Mouse (Mus musculus) stomach, embryonic 15.5 days (tissue): ENCODE results near the gene Vmn2r60. TPM values are rescaled to one million over a fixed set of nuclear protein-coding genes. Genes with fewer than 3 reads are reported as not detected.
"Not testable (repeated sequence)": the region's sequence is repeated elsewhere in the genome, so short reads cannot be mapped to it uniquely, and the experiment has no call there.

Experiments
- ATAC-seq: fragments of 200-750 bp; cut with Nextera tagmentation; 2 replicates; pipeline ENCODE4 v1.8.0; 2017; ENCODE audit warnings: low read depth, moderate number of reproducible peaks, moderate TSS enrichment; ENCODE audit not compliant: insufficient read depth, low FRiP score
- H3K27ac ChIP-seq: fragments of 300-500 bp; sonication (generic); 2 replicates; pipeline ENCODE4 v1.5.1; 2015; ENCODE audit warnings: mild to moderate bottlenecking, inconsistent platforms
- H3K27me3 ChIP-seq: fragments of 300-500 bp; sonication (generic); replicated peaks from 2 replicates; pipeline ENCODE4 v1.6.1; 2015; ENCODE audit warnings: inconsistent platforms
- H3K36me3 ChIP-seq: fragments of 300-500 bp; sonication (generic); 2 replicates; pipeline ENCODE4 v1.6.1; 2015; ENCODE audit warnings: inconsistent platforms
- H3K4me1 ChIP-seq: fragments of 300-500 bp; sonication (generic); 2 replicates; pipeline ENCODE4 v1.6.1; 2015; ENCODE audit warnings: inconsistent platforms
- H3K4me2 ChIP-seq: fragments of 300-500 bp; sonication (generic); 2 replicates; pipeline ENCODE4 v1.6.1; 2015; ENCODE audit warnings: mild to moderate bottlenecking, inconsistent platforms
- H3K4me3 ChIP-seq: fragments of 300-500 bp; sonication (generic); replicated peaks from 2 replicates; pipeline ENCODE4 v1.5.1; 2015; ENCODE audit warnings: inconsistent platforms
- H3K9ac ChIP-seq: fragments of 300-500 bp; sonication (generic); 2 replicates; pipeline ENCODE4 v1.6.1; 2015; ENCODE audit warnings: inconsistent platforms
- H3K9me3 ChIP-seq: fragments of 300-500 bp; sonication (generic); 2 replicates; pipeline ENCODE4 v1.6.1; 2016; ENCODE audit warnings: inconsistent platforms
- WGBS: fragments of 180-500 bp; shearing (Covaris S2); methylation state at CpG from one replicate; pipeline ENCODE4 v1.1.7; 2015; 5-methylcytosine and 5-hydroxymethylcytosine counted together
- polyA plus RNA-seq: library from polyadenylated mRNA; unstranded; fragments of >200 nt; fragmentation: Nextera tagmentation; extraction: Ambion mirVana; gene quantifications from 2 replicates; pipeline ENCODE4 v1.2.1, GENCODE M21; 2015

Gene Vmn2r60
- polyA plus RNA-seq = not detected in 2 replicates

- Histone ChIP-seq H3K4me1 (no peaks in the 10 kb centered on the region), H3K27ac (no peak within 1 kb of the TSS), H3K27me3 (no peaks in the 10 kb centered on the region), H3K4me3 (no peak within 1 kb of the TSS), H3K36me3 (no peaks in the 10 kb centered on the region), H3K9ac (no peak within 1 kb of the TSS), H3K9me3 (no peaks in the 10 kb centered on the region), H3K4me2 (no peak within 1 kb of the TSS)
- ATAC-seq = no peak
- 69% methylated on average over 2 of the region's 2 CpGs for WGBS
Measured at GRCm38 (mm10) chr7:42107470-42107869, at the start of gene Vmn2r60. TSS of gene Vmn2r60 (plus strand) at chr7:42107770.

- Histone ChIP-seq H3K27me3 (no peaks in the 10 kb centered on the region), H3K4me3 (no peak within 1 kb of the TSS), H3K4me2 (no peak within 1 kb of the TSS), H3K36me3 (no peaks in the 10 kb centered on the region), H3K27ac (no peak within 1 kb of the TSS), H3K9ac (no peak within 1 kb of the TSS), H3K4me1 (no peaks in the 10 kb centered on the region), H3K9me3 (no peaks in the 10 kb centered on the region)
- ATAC-seq = no peak
Measured at GRCm38 (mm10) chr7:42058923-42059322, 48.6 kb upstream of the Vmn2r60 start, which contains the start of gene Vmn2r59. TSS of gene Vmn2r59 (minus strand) at chr7:42059023.

- 72% methylated on average over 14 of the region's 14 CpGs for WGBS
- not testable (repeated sequence) for H3K4me1 ChIP-seq, H3K9me3 ChIP-seq, H3K27me3 ChIP-seq, H3K27ac ChIP-seq, H3K4me3 ChIP-seq, H3K4me2 ChIP-seq, H3K9ac ChIP-seq, ATAC-seq, H3K36me3 ChIP-seq
Measured at GRCm38 (mm10) chr7:42107061-42107460, 509 bp upstream of the Vmn2r60 start.

Other genes with a start within 250 kb of the Vmn2r60 start
- not detected in 2 replicates for gene Vmn2r58, start 235.1 kb upstream of the Vmn2r60 start, polyA plus RNA-seq
- not detected in 2 replicates for gene Vmn2r59, start 48.7 kb upstream of the Vmn2r60 start, polyA plus RNA-seq
- not detected in 2 replicates for gene Vmn2r61, start 152.3 kb downstream of the Vmn2r60 start, polyA plus RNA-seq